Mouse (Mus musculus) E14TG2a.4 (cell line): ENCODE measurements at regions not wholly inside any gene's neighbourhood (a gene's known extent, or its start where the extent isn't known, plus 50 kb on each side); places are given as distances from the start of the nearest gene placed in this dataset.

Source experiments
- CTCF ChIP-seq: conservative IDR thresholded peaks from 2 replicates; pipeline ENCODE4 v1.5.1; 2014; ENCODE audit warnings: low read length
- NANOG ChIP-seq: IDR thresholded peaks from 2 replicates; pipeline ENCODE4 v1.6.1; 2014; ENCODE audit warnings: borderline replicate concordance, low read length, mixed read lengths
- POU5F1 ChIP-seq: IDR thresholded peaks from 2 replicates; pipeline ENCODE4 v1.6.1; 2014; ENCODE audit warnings: low read length, borderline replicate concordance

DNA sequence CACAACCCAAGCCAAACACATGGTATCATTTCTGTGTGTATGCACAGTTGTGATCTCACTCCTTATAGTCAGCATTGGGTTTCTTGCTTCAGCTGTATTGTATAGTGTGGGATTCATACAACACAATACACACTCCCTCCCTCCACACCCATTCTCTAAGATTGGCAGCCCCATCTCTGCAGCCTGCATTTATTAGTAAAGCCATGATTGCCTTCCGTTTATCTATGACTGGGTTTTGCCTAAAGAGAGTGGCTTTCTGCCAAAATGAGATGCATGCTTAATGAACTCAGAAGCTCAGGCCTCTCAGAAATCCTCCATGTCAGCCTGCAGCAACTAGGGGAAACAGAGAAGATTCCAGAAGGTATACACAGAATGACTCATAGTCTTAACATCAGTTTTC is 129.4 kb upstream of the Chl1 start:
- TF ChIP-seq CTCF (no peak), NANOG (no peak), POU5F1 (no peak)
